Mouse (Mus musculus) thymus, adult 2 months (tissue): ENCODE results near the gene Immp2l.

ENCODE experiments used
- CTCF ChIP-seq: fragments of 200-500 bp; IDR thresholded peaks from 2 replicates; pipeline ENCODE4 v1.5.1; 2012; ENCODE audit warnings: mild to moderate bottlenecking, control low read depth, low read length, moderate library complexity, borderline replicate concordance; ENCODE audit not compliant: control insufficient read depth, poor library complexity, insufficient read depth; ENCODE audit errors: extremely low read depth
- POLR2A ChIP-seq: fragments of 200-500 bp; IDR thresholded peaks from 2 replicates; pipeline ENCODE4 v1.6.1; 2012; ENCODE audit warnings: mild to moderate bottlenecking, low read length, control low read depth, moderate library complexity; ENCODE audit not compliant: control insufficient read depth, poor library complexity, insufficient read depth; ENCODE audit errors: extremely low read depth

GRCm38 (mm10) chr12:41944079-41944672, 920.3 kb downstream of the Immp2l start:
- TF ChIP-seq CTCF (no peak), POLR2A (no peak)
